Mouse (Mus musculus) limb, embryonic 14.5 days (tissue): ENCODE results near the gene Tcea3. TPM values are rescaled to one million over a fixed set of nuclear protein-coding genes. Genes with fewer than 3 reads are reported as not detected.

Experiments
- ATAC-seq: fragments of 200-750 bp; cut with Nextera tagmentation; 2 replicates; pipeline ENCODE4 v1.8.0; 2017; ENCODE audit warnings: low read depth, moderate number of reproducible peaks, moderate TSS enrichment; ENCODE audit not compliant: low FRiP score
- DNase-seq: peaks from one replicate; pipeline ENCODE4 v3.0.0-alpha.2; 2015; ENCODE audit warnings: low spot score
- H3K27ac ChIP-seq: fragments of 300-500 bp; sonication (generic); replicated peaks from 2 replicates; pipeline ENCODE4 v1.5.1; 2014; ENCODE audit warnings: low read depth, mild to moderate bottlenecking, low read length, moderate library complexity, mixed read lengths
- H3K27me3 ChIP-seq: fragments of 300-500 bp; sonication (generic); 2 replicates; pipeline ENCODE4 v1.6.1; 2014; ENCODE audit warnings: low read length, mixed read lengths; ENCODE audit not compliant: control insufficient read depth, insufficient read depth
- H3K36me3 ChIP-seq: fragments of 300-500 bp; sonication (generic); 2 replicates; pipeline ENCODE4 v1.6.1; 2014; ENCODE audit warnings: mild to moderate bottlenecking, low read length, moderate library complexity, mixed read lengths; ENCODE audit not compliant: control insufficient read depth, insufficient read depth
- H3K4me1 ChIP-seq: fragments of 300-500 bp; sonication (generic); 2 replicates; pipeline ENCODE4 v1.6.1; 2014; ENCODE audit warnings: antibody characterized with exemption, low read length, mixed read lengths; ENCODE audit not compliant: control insufficient read depth, insufficient read depth
- H3K4me2 ChIP-seq: fragments of 300-500 bp; sonication (generic); replicated peaks from 2 replicates; pipeline ENCODE4 v1.6.1; 2014; ENCODE audit warnings: low read depth, mild to moderate bottlenecking, low read length, moderate library complexity; ENCODE audit not compliant: severe bottlenecking
- H3K4me3 ChIP-seq: fragments of 300-500 bp; sonication (generic); replicated peaks from 2 replicates; pipeline ENCODE4 v1.5.1; 2014; ENCODE audit warnings: low read length
- H3K9ac ChIP-seq: fragments of 300-500 bp; sonication (generic); 2 replicates; pipeline ENCODE4 v1.6.1; 2014; ENCODE audit warnings: mild to moderate bottlenecking, low read depth, low read length, moderate library complexity; ENCODE audit not compliant: severe bottlenecking
- H3K9me3 ChIP-seq: fragments of 300-500 bp; sonication (generic); 2 replicates; pipeline ENCODE4 v1.6.1; 2016; ENCODE audit warnings: low read length; ENCODE audit not compliant: control insufficient read depth
- POLR2A ChIP-seq: fragments of 200-500 bp; IDR thresholded peaks from 2 replicates; pipeline ENCODE4 v1.8.0; 2012; ENCODE audit warnings: inconsistent platforms, mild to moderate bottlenecking, moderate library complexity, borderline replicate concordance; ENCODE audit not compliant: insufficient read depth, insufficient read length; ENCODE audit errors: extremely low read depth
- WGBS: fragments of 180-500 bp; shearing (Covaris S2); extraction: QIAGEN DNeasy Blood & Tissue Kit; methylation state at CpG from one replicate; pipeline ENCODE4 v1.1.7; 2014; 5-methylcytosine and 5-hydroxymethylcytosine counted together
- polyA plus RNA-seq, 2 experiments: library from polyadenylated mRNA; depleted of rRNA in 1 of 2; stranded (reverse) in 1 of 2; unstranded in 1 of 2; fragments of >200 nt; fragmentation: Nextera tagmentation in 1 of 2; extraction: Ambion mirVana in 1 of 2; gene quantifications; 2 replicates each; pipeline versions ENCODE4 v1.2.1 to v1.2.3; 2012 to 2014

The Tcea3 gene
- polyA plus RNA-seq, 2 experiments, result 8.0 to 20.6 TPM

GRCm38 (mm10) chr4:136259916-136260315, 12.4 kb downstream of the Tcea3 start:
- Histone ChIP-seq H3K27me3 (no peaks in the 10 kb centered on the region), H3K4me1 (no peaks in the 10 kb centered on the region), H3K4me2 (no peak overlapping the region), H3K9me3 (no peaks in the 10 kb centered on the region), H3K36me3 (no peaks in the 10 kb centered on the region), H3K4me3 (no peak overlapping the region), H3K9ac (no peak overlapping the region), H3K27ac (no peak overlapping the region)
- TF ChIP-seq POLR2A, result no peak
- no peak for DNase-seq
- WGBS, result 63% methylated on average over 3 of the region's 3 CpGs
- no peak for ATAC-seq

GRCm38 (mm10) chr4:136260491-136261180, 13.1 kb downstream of the Tcea3 start:
- H3K4me3 ChIP-seq, result no peak overlapping the region
- H3K9me3 ChIP-seq, result no peaks in the 10 kb centered on the region
- H3K27ac ChIP-seq, result no peak overlapping the region
- no peaks in the 10 kb centered on the region for H3K4me1 ChIP-seq
- peak; percentile 57; the same call in 1 of the 2 replicates for ATAC-seq
- H3K4me2 ChIP-seq, result no peak overlapping the region
- no peaks in the 10 kb centered on the region for H3K36me3 ChIP-seq
- DNase-seq, result peak; percentile 78
- WGBS, result 45% methylated on average over 10 of the region's 10 CpGs
- no peak overlapping the region for H3K9ac ChIP-seq
- no peak for TF ChIP-seq POLR2A
- H3K27me3 ChIP-seq, result no peaks in the 10 kb centered on the region

- Histone ChIP-seq H3K4me3 (no peak overlapping the region), H3K4me1 (no peaks in the 10 kb centered on the region), H3K9me3 (no peaks in the 10 kb centered on the region), H3K9ac (no peak overlapping the region), H3K36me3 (no peaks in the 10 kb centered on the region), H3K27me3 (no peaks in the 10 kb centered on the region; the same call in 1 of the 2 replicates), H3K4me2 (no peak overlapping the region), H3K27ac (no peak overlapping the region)
- TF ChIP-seq POLR2A, result no peak
- no peak for ATAC-seq
- 72% methylated on average over 10 of the region's 10 CpGs for WGBS
- no peak for DNase-seq
Measured at GRCm38 (mm10) chr4:136261912-136262311, 14.4 kb downstream of the Tcea3 start.

GRCm38 (mm10) chr4:136263555-136263954, 16.0 kb downstream of the Tcea3 start:
- ATAC-seq, result no peak
- no peaks in the 10 kb centered on the region; the same call in 1 of the 2 replicates for H3K27me3 ChIP-seq
- no peak overlapping the region for H3K4me3 ChIP-seq
- no peak overlapping the region for H3K9ac ChIP-seq
- no peaks in the 10 kb centered on the region for H3K4me1 ChIP-seq
- no peaks in the 10 kb centered on the region for H3K36me3 ChIP-seq
- 97% methylated on average over 4 of the region's 4 CpGs for WGBS
- H3K4me2 ChIP-seq, result no peak overlapping the region
- H3K27ac ChIP-seq, result no peak overlapping the region
- TF ChIP-seq POLR2A, result no peak
- DNase-seq, result no peak
- no peaks in the 10 kb centered on the region for H3K9me3 ChIP-seq

- Histone ChIP-seq H3K4me1 (no peaks in the 10 kb centered on the region), H3K27me3 (no peaks in the 10 kb centered on the region; the same call in 1 of the 2 replicates), H3K27ac (no peak overlapping the region), H3K4me3 (no peak overlapping the region), H3K4me2 (no peak overlapping the region), H3K9me3 (no peaks in the 10 kb centered on the region), H3K36me3 (no peaks in the 10 kb centered on the region), H3K9ac (no peak overlapping the region)
- WGBS, result 77% methylated on average over 9 of the region's 9 CpGs
- TF ChIP-seq POLR2A, result no peak
- no peak for ATAC-seq
- no peak for DNase-seq
Measured at GRCm38 (mm10) chr4:136266716-136267343, 19.3 kb downstream of the Tcea3 start.
